Mouse (Mus musculus) hindbrain, embryonic 15.5 days (tissue): ENCODE results near the gene Phf23. TPM values are rescaled to one million over a fixed set of nuclear protein-coding genes. Genes with fewer than 3 reads are reported as not detected.
A peak's percentile ranks its signal among the peaks of the same experiment; 100 is the strongest.

ENCODE experiments used
- ATAC-seq: fragments of 200-750 bp; cut with Nextera tagmentation; 2 replicates; pipeline ENCODE4 v1.8.0; 2017; ENCODE audit warnings: low read depth, moderate number of reproducible peaks, moderate TSS enrichment; ENCODE audit not compliant: low FRiP score
- H3K27ac ChIP-seq: fragments of 300-500 bp; sonication (generic); replicated peaks from 2 replicates; pipeline ENCODE4 v1.5.1; 2015; ENCODE audit warnings: mild to moderate bottlenecking, inconsistent platforms
- H3K27me3 ChIP-seq: fragments of 300-500 bp; sonication (generic); 2 replicates; pipeline ENCODE4 v1.6.1; 2015; ENCODE audit warnings: control low read depth, inconsistent platforms
- H3K36me3 ChIP-seq: fragments of 300-500 bp; sonication (generic); 2 replicates; pipeline ENCODE4 v1.6.1; 2015; ENCODE audit warnings: control low read depth, inconsistent platforms
- H3K4me1 ChIP-seq: fragments of 300-500 bp; sonication (generic); replicated peaks from 2 replicates; pipeline ENCODE4 v1.6.1; 2015; ENCODE audit warnings: control low read depth, inconsistent platforms
- H3K4me2 ChIP-seq: fragments of 300-500 bp; sonication (generic); 2 replicates; pipeline ENCODE4 v1.6.1; 2015; ENCODE audit warnings: moderate library complexity, mild to moderate bottlenecking, inconsistent platforms
- H3K4me3 ChIP-seq: fragments of 300-500 bp; sonication (generic); 2 replicates; pipeline ENCODE4 v1.5.1; 2015; ENCODE audit warnings: mild to moderate bottlenecking, inconsistent platforms
- H3K9ac ChIP-seq: fragments of 300-500 bp; sonication (generic); 2 replicates; pipeline ENCODE4 v1.6.1; 2015; ENCODE audit warnings: inconsistent platforms
- H3K9me3 ChIP-seq: fragments of 300-500 bp; sonication (generic); 2 replicates; pipeline ENCODE4 v1.6.1; 2016; ENCODE audit warnings: control low read depth, inconsistent platforms
- WGBS: fragments of 180-500 bp; shearing (Covaris S2); methylation state at CpG from one replicate; pipeline ENCODE4 v1.1.7; 2015; 5-methylcytosine and 5-hydroxymethylcytosine counted together
- polyA plus RNA-seq: library from polyadenylated mRNA; unstranded; fragments of >200 nt; fragmentation: Nextera tagmentation; extraction: Ambion mirVana; gene quantifications from 2 replicates; pipeline ENCODE4 v1.2.1, GENCODE M21; 2015

Gene Phf23
- polyA plus RNA-seq, 1 experiment from 2014 or later: 56.1 TPM

GRCm38 (mm10) chr11:69992932-69993331 is 2.6 kb upstream of the Phf23 start:
- 91% methylated on average over 3 of the region's 3 CpGs for WGBS
- Histone ChIP-seq H3K4me3 (peak overlapping the region; percentile 72), H3K4me1 (peaks cover 40% of the 10 kb centered on the region), H3K9me3 (no peaks in the 10 kb centered on the region), H3K9ac (0 out of 2 replicates have a peak overlapping the region, but pooled peaks have one; percentile 8), H3K36me3 (peaks cover 32% of the 10 kb centered on the region), H3K27ac (no peak overlapping the region), H3K27me3 (no peaks in the 10 kb centered on the region), H3K4me2 (peak overlapping the region; percentile 75)
- no peak for ATAC-seq

- peaks cover 32% of the 10 kb centered on the region for H3K36me3 ChIP-seq
- H3K9me3 ChIP-seq: no peaks in the 10 kb centered on the region
- no peaks in the 10 kb centered on the region for H3K27me3 ChIP-seq
- H3K4me2 ChIP-seq: peak overlapping the region; percentile 80
- peak overlapping the region; percentile 94; the same call in 1 of the 2 replicates for H3K4me3 ChIP-seq
- peaks cover 49% of the 10 kb centered on the region for H3K4me1 ChIP-seq
- 86% methylated on average over 11 of the region's 11 CpGs for WGBS
- H3K27ac ChIP-seq: no peak overlapping the region
- ATAC-seq: no peak
- no peak overlapping the region for H3K9ac ChIP-seq
These were observed 1.0 kb upstream of the Phf23 start for GRCm38 (mm10) chr11:69994401-69995090.

GRCm38 (mm10) chr11:69996161-69997061 is 834 bp downstream of the Phf23 start:
- peak; percentile 2; the same call in 1 of the 2 replicates for ATAC-seq
- H3K4me1 ChIP-seq: peaks cover 53% of the 10 kb centered on the region
- WGBS: 1% methylated on average over 64 of the region's 66 CpGs

DNA sequence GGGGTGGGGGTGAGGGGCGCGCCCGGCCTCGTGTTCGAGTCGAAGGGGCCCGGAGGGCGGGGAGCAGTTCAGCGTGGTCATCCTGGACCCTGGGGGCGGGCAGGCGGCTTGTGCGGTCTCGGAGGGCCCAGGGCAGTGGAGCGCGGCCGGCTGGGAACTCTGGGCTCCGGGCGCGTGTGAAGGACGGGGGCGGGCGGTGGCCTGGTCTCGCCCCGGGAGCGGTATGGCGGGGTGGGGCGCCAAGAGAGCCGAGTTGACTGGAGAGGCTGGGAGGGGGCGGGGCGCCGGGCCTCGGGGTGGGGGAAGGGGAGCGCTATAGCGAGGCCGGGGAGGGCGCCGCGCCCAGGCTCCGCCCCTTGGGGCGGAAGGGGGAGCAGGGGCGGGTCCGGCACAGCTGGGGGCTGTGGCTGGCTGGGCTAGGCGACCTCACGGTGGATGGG is 1.5 kb downstream of the Phf23 start:
- ATAC-seq: peak; percentile 10
- Histone ChIP-seq H3K27ac (peak overlapping the region; percentile 96), H3K9ac (peak overlapping the region; percentile 83), H3K27me3 (no peaks in the 10 kb centered on the region), H3K4me1 (peaks cover 60% of the 10 kb centered on the region), H3K4me3 (peak overlapping the region; percentile 94), H3K9me3 (no peaks in the 10 kb centered on the region), H3K4me2 (peak overlapping the region; percentile 80), H3K36me3 (peaks cover 30% of the 10 kb centered on the region)
- under 1% methylated on average over 40 of the region's 44 CpGs for WGBS

More at GRCm38 (mm10) chr11:69996161-69997061, 834 bp downstream of the Phf23 start:
- Histone ChIP-seq H3K9ac (peak overlapping the region; percentile 83), H3K4me3 (peak overlapping the region; percentile 94), H3K27me3 (no peaks in the 10 kb centered on the region), H3K4me2 (peak overlapping the region; percentile 80), H3K9me3 (no peaks in the 10 kb centered on the region), H3K27ac (peak overlapping the region; percentile 96), H3K36me3 (peaks cover 30% of the 10 kb centered on the region)

DNA sequence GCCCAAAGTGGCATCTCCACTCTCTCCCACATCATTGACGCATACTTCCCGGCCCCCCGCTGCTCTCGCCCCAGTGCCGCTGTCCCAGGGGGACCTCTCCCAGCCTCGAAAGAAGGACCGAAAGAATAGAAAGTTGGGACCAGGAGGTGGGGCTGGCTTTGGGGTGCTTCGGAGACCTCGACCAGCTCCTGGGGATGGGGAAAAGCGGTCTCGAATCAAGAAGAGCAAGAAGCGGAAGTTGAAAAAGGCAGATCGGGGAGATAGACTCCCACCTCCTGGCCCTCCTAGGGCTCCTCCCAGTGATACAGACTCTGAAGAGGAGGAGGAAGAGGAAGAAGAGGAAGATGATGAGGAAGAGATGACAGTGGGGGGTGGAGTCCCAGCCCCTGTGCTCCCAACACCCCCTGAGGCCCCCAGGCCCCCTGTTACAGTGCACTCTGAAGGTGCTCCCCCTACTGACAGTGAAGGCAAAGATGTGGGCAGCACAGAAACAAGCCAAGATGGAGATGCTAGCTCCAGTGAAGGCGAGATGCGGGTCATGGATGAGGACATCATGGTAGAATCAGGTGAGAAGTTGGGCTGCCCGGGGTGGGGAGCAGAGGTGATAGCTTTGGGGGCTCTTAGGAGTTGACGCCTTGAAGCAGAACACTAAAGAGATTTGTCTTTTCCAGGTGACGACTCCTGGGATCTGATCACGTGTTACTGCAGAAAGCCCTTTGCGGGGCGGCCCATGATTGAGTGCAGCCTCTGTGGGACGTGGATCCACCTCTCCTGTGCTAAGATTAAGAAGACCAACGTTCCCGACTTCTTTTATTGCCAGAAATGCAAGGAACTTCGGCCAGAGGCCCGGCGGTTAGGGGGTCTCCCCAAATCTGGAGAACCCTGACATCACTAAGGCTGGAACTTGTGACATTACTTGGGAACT is 3.3 kb downstream of the Phf23 start:
- ATAC-seq: no peak
- 92% methylated on average over 27 of the region's 27 CpGs for WGBS

DNA sequence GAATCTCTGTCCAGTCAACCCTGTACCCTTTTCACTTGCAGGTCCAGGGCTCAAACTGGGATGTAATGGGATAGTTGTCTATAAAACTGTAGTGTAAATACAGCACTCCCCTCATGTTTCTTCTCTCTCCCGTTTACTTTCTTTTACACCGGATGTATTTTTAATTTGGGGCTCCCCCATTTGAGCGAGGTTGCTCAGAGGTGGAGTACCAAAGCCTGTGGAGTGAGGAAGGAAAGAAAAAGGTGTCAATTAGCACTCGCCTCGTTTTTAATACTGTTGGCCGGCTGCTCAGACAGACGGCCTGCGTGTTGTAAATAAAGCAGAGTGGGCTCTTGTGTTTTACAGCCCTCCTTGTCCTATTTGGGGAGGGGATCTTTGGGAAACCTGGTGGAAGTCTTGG is 4.1 kb downstream of the Phf23 start:
- H3K4me3 ChIP-seq: no peak overlapping the region
- peak overlapping the region; percentile 98 for H3K27ac ChIP-seq
- peaks cover 21% of the 10 kb centered on the region for H3K36me3 ChIP-seq
- H3K4me2 ChIP-seq: peak overlapping the region; percentile 86
- no peak for ATAC-seq
- no peaks in the 10 kb centered on the region for H3K9me3 ChIP-seq
- 88% methylated on average over 8 of the region's 8 CpGs for WGBS
- no peak overlapping the region for H3K9ac ChIP-seq
- H3K4me1 ChIP-seq: peaks cover 59% of the 10 kb centered on the region
- H3K27me3 ChIP-seq: no peaks in the 10 kb centered on the region

More for the DNA sequence above, 3.3 kb downstream of the Phf23 start:
- H3K27me3 ChIP-seq: no peaks in the 10 kb centered on the region
- no peaks in the 10 kb centered on the region for H3K9me3 ChIP-seq
- H3K4me2 ChIP-seq: no peak overlapping the region
- H3K36me3 ChIP-seq: peaks cover 27% of the 10 kb centered on the region
- H3K9ac ChIP-seq: no peak overlapping the region
- 0 out of 2 replicates have a peak overlapping the region, but pooled peaks have one; percentile 94 for H3K4me3 ChIP-seq
- H3K27ac ChIP-seq: no peak overlapping the region
- peaks cover 61% of the 10 kb centered on the region for H3K4me1 ChIP-seq

DNA sequence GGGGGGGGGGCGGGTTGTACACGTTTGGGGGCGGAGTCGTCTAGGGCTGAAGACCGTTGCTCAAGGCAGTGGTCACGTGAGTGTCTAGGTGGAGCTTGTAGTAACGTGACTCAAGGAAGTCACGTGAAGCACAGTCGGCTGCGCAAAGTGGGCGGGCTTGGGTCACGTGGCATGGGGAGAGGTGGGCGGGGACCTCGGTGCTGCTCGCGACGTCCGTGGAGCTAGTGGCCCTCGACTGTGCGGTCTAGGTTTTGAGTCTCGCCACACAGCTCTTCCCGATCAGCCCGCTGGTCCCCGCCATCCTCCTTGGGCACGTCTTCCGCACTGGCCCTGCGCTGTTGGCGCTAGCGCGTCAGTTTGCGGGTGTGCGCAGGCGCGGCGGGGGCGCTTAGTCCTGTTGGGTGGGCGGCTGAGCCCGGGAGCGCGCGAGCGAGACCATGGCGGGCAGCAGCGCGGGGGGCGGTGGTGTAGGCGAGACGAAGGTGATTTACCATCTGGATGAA is 4.9 kb downstream of the Phf23 start, which contains the start of gene Dvl2:
Dvl2 (plus strand) TSS at position 200 of the 503 bp plus-strand sequence.
- Histone ChIP-seq H3K36me3 (peaks cover 26% of the 10 kb centered on the region), H3K4me1 (peaks cover 57% of the 10 kb centered on the region), H3K9ac (peak within 1 kb of the TSS; percentile 74)

GRCm38 (mm10) chr11:70001159-70001558 is 5.6 kb downstream of the Phf23 start:
- Histone ChIP-seq H3K9ac (peak overlapping the region; percentile 74), H3K4me1 (peaks cover 57% of the 10 kb centered on the region), H3K27me3 (no peaks in the 10 kb centered on the region), H3K9me3 (no peaks in the 10 kb centered on the region), H3K4me2 (peak overlapping the region; percentile 86), H3K4me3 (peak overlapping the region; percentile 75), H3K36me3 (peaks cover 30% of the 10 kb centered on the region), H3K27ac (peak overlapping the region; percentile 98)
- 8% methylated on average over 8 of the region's 8 CpGs for WGBS
- ATAC-seq: no peak

More for the DNA sequence above, 4.9 kb downstream of the Phf23 start, which contains the start of gene Dvl2:
- under 1% methylated on average over 47 of the region's 48 CpGs for WGBS
- Histone ChIP-seq H3K4me2 (peak within 1 kb of the TSS; percentile 86), H3K27me3 (no peaks in the 10 kb centered on the region), H3K4me3 (peak within 1 kb of the TSS; percentile 75), H3K9me3 (no peaks in the 10 kb centered on the region), H3K27ac (peak within 1 kb of the TSS; percentile 98)
- ATAC-seq: peak; percentile 76

- no peak for ATAC-seq
- peaks cover 37% of the 10 kb centered on the region for H3K36me3 ChIP-seq
- peak overlapping the region; percentile 75 for H3K4me3 ChIP-seq
- H3K4me1 ChIP-seq: peaks cover 57% of the 10 kb centered on the region
- H3K4me2 ChIP-seq: peak overlapping the region; percentile 86
- H3K27me3 ChIP-seq: no peaks in the 10 kb centered on the region
- H3K9me3 ChIP-seq: no peaks in the 10 kb centered on the region
- peak overlapping the region; percentile 74 for H3K9ac ChIP-seq
- 0 out of 2 replicates have a peak overlapping the region, but pooled peaks have one; percentile 98 for H3K27ac ChIP-seq
These were observed 6.3 kb downstream of the Phf23 start for GRCm38 (mm10) chr11:70001865-70002264.

DNA sequence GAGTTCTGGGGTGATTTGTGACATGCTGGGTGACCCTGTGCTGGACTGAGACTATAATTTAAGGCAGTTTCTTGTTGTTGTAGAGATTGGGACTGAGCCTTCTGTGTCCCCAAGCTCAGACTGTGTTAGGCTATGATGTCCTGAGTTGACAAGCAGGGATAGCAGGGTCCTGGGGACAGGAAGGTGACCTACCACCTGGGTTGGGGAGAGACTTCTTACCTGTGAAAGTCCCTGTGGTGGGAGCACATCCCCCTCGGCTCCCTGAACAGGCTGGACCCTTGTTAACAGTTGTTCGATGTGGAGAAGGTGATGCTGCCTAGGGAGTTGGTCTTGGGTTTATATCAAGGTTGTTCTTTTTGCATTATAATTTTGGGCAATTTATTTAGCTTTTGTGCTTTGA is 6.9 kb downstream of the Phf23 start:
- WGBS: 94% methylated on average over 2 of the region's 2 CpGs
- Histone ChIP-seq H3K4me3 (peak overlapping the region; percentile 75), H3K27ac (no peak overlapping the region), H3K36me3 (peaks cover 43% of the 10 kb centered on the region), H3K4me1 (peaks cover 53% of the 10 kb centered on the region), H3K4me2 (peak overlapping the region; percentile 86), H3K9me3 (no peaks in the 10 kb centered on the region), H3K27me3 (no peaks in the 10 kb centered on the region), H3K9ac (peak overlapping the region; percentile 13; the same call in 1 of the 2 replicates)
- ATAC-seq: no peak

- H3K4me2 ChIP-seq: no peak overlapping the region
- no peak overlapping the region for H3K4me3 ChIP-seq
- H3K9ac ChIP-seq: no peak overlapping the region
- no peak overlapping the region for H3K27ac ChIP-seq
- H3K36me3 ChIP-seq: peaks cover 50% of the 10 kb centered on the region
- H3K9me3 ChIP-seq: no peaks in the 10 kb centered on the region
- H3K4me1 ChIP-seq: peaks cover 33% of the 10 kb centered on the region
- H3K27me3 ChIP-seq: no peaks in the 10 kb centered on the region
- ATAC-seq: no peak
- WGBS: 51% methylated on average over 5 of the region's 5 CpGs
These were observed 9.9 kb downstream of the Phf23 start for GRCm38 (mm10) chr11:70005521-70005920.
